Mouse (Mus musculus) embryo, embryonic 11 days (tissue): Measurements from ENCODE around the gene Hist1h2ba.
A peak's percentile ranks its signal among the peaks of the same experiment; 100 is the strongest.

Source experiments
- DNase-seq: peaks from one replicate; pipeline ENCODE4 v3.0.0-alpha.2; 2015

Hist1h2ba gene

GRCm38 (mm10) chr13:23898242-23898641 lies 35.7 kb downstream of the Hist1h2ba start:
- DNase-seq: no peak

DNA sequence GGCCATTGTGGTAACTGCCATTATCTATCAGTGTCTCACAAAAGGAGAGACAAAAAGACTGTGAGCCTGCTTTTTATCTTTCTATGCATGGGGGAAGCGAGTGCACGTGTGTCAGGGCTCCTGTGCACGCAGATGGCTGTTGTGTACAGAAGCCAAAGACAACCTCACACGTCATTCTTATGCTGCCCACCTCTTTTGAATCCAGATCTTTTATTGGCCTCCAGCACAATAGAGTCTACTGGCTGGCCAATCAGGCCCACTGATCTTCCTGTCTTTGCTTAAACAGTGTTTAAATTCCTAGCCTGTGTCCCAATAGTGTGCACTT lies 40.7 kb downstream of the Hist1h2ba start:
- DNase-seq: peak; percentile 26

DNA sequence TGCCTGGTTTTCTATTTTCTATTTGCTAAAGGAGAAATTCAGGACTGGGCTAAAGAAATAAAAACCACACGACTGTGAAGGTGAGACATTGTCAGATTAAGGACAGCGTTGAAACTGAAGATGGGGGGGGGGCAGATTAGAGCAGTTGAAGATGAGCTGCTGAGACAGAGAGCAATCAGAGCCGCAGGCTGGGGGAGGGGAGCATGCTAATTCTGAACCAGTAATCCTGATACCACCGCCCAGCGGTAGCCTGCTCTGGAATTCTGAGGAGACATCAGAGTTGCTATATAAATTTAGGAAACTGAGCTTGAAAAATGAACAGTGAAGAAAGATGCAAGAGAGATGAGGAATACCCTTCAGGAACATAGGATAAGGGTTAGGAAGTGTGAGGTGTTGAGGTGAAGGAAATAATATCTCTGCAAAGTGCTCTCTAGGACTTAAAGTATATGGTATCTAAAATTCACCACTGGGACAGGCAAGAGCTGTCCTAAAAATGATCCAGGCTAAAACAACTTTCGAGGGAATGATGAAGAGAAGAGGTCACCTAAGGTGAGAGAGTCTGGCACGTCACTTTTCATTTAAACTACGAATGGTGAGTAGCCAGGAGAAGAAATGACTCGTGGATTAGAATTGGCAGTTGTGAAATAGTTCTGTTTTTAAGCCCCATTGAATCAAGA lies 41.2 kb downstream of the Hist1h2ba start:
- peak; percentile 11 for DNase-seq

DNA sequence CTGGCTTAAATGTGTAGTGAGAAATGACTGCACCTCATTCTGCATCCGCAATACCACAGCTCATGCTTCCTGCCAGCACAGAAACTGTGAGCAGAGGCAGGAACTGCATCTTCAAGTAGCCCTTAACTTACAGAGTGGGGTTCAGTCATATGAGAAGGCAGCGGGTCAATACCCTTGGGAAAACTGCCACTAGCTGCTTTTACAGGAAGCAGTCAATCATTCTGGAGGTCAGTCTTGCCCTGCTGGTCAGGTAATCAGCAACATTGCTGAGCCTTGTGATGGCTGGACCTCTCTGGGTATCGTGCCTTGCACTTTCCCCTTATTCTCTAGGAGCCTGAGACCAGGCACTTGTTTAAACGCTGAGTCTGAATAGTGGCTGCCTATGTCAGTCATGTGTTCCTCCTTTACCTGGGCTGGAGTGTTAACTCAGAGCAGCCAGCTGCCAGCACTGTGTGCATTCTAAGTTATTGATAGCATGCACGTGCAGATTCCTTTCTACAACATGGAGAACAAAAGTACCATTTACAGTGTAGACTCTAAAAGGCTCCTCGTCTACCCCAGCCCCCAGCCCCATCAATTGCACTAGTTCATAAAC lies 44.8 kb downstream of the Hist1h2ba start:
- DNase-seq: peak; percentile 52

GRCm38 (mm10) chr13:23887026-23887725 lies 46.8 kb downstream of the Hist1h2ba start:
- no peak for DNase-seq

- DNase-seq: peak; percentile 41
Measured at GRCm38 (mm10) chr13:23885540-23885939, 48.4 kb downstream of the Hist1h2ba start.
